Mouse (Mus musculus) thymus, adult 2 months (tissue): ENCODE results near the gene Hyal6.

Experiments
- CTCF ChIP-seq: fragments of 200-500 bp; IDR thresholded peaks from 2 replicates; pipeline ENCODE4 v1.5.1; 2012; ENCODE audit warnings: mild to moderate bottlenecking, control low read depth, low read length, moderate library complexity, borderline replicate concordance; ENCODE audit not compliant: control insufficient read depth, poor library complexity, insufficient read depth; ENCODE audit errors: extremely low read depth
- POLR2A ChIP-seq: fragments of 200-500 bp; IDR thresholded peaks from 2 replicates; pipeline ENCODE4 v1.6.1; 2012; ENCODE audit warnings: mild to moderate bottlenecking, low read length, control low read depth, moderate library complexity; ENCODE audit not compliant: control insufficient read depth, poor library complexity, insufficient read depth; ENCODE audit errors: extremely low read depth

- TF ChIP-seq POLR2A (no peak), CTCF (no peak)
Observed at GRCm38 (mm10) chr6:24734565-24734964, 1.5 kb downstream of the Hyal6 start.
